Mouse (Mus musculus): ENCODE results near the gene H2-Ob.
A peak's percentile ranks its signal among the peaks of the same experiment; 100 is the strongest.

DNA sequence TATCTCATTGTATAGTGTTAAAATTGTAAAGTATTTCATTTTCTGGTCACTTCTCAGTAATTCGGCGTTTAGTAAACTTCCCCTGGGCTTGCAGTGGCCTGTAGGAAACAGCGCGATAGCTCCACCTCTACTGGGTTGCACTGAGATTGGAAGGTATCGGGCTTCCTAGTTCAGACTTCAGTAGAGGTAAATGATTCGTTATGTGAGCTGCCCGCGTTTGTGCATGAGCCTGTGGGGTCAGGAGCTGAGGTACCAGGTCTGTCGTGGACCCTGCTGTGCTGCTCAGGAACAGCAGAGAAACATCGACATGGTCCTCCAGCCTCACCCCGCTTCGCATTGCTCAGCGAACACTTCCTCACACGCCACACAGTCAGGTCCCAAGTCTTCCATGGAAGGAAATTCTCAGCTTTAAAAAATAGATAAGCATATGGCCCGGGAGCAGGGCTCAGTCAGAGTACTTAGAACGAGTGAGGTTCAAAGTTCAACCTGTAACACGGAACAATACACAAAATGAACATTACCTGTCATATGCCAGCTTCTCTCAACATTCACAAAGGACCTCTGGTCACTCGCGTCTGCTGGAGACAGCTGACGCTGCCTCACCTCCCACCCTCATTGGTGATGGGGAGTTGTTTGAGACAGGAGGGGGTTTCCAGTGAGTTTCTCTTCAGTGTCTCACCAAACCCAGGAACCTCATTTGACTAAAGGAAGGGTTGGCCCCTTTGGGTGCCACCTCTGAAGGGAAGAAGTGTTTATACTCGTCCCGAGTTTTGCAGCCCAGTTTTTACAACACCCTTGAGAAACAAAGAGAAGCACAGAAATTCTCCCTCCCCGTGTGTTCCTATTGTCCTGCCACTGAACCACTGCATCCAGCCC is 62.2 kb downstream of the H2-Ob start:
- TF ChIP-seq CTCF (conservative IDR thresholded peaks at IDR 0.05 in 1 of 2, IDR thresholded peaks at IDR 0.05 in 1 of 2; ENCODE audit: low read depth in 2 of 2, low read length in 2 of 2) (no peak), MXI1 (IDR thresholded peaks at IDR 0.05; ENCODE audit: low read depth, low read length) (peak; percentile 64; the same call in 1 of the 2 replicates), ETS1 (conservative IDR thresholded peaks at IDR 0.05; ENCODE audit: low read depth, low read length) (peak; percentile 85), E2F4 (IDR thresholded peaks at IDR 0.05; ENCODE audit: insufficient replicate concordance, low read depth, low read length) (no peak), CHD1 (IDR thresholded peaks at IDR 0.05; ENCODE audit: low read depth, low read length) (no peak), USF2 (conservative IDR thresholded peaks at IDR 0.05; ENCODE audit: low read depth, low read length) (no peak), MYC (IDR thresholded peaks at IDR 0.05; ENCODE audit: low read depth, low read length) (peak; percentile 86), NELFE (IDR thresholded peaks at IDR 0.05; ENCODE audit: low read depth, low read length) (peak; percentile 85), ZKSCAN1 (IDR thresholded peaks at IDR 0.05; ENCODE audit: borderline replicate concordance, low read depth, low read length) (no peak), RCOR1 (conservative IDR thresholded peaks at IDR 0.05; ENCODE audit: low read depth, low read length) (0 out of 2 replicates have a peak, but pooled peaks have one; percentile 66), GABPA (IDR thresholded peaks at IDR 0.05; ENCODE audit: insufficient replicate concordance, low read depth, low read length) (no peak)

All from CH12.LX (cell line).